Mouse (Mus musculus) C2C12 (cell line): ENCODE data around the gene Gnai1.

Experiments
- CEBPB ChIP-seq: IDR thresholded peaks from one replicate; pipeline ENCODE4 v1.6.1; 2011; ENCODE audit warnings: low read depth, mild to moderate bottlenecking, control low read depth, moderate library complexity
- CTCF ChIP-seq: IDR thresholded peaks from one replicate; pipeline ENCODE4 v1.5.1; 2011; ENCODE audit not compliant: control insufficient read depth, insufficient read depth, insufficient read length
- FOSL1 ChIP-seq: IDR thresholded peaks from one replicate; pipeline ENCODE4 v1.8.0; 2011; ENCODE audit warnings: mild to moderate bottlenecking, low read length; ENCODE audit not compliant: poor library complexity, insufficient read depth, severe bottlenecking
- MAX ChIP-seq: IDR thresholded peaks from one replicate; pipeline ENCODE4 v1.6.1; 2011; ENCODE audit warnings: mild to moderate bottlenecking, control low read depth
- MYOD1 ChIP-seq: IDR thresholded peaks from one replicate; pipeline ENCODE4 v1.6.1; 2011; ENCODE audit warnings: low read depth; ENCODE audit not compliant: control insufficient read depth, insufficient read length
- MYOG ChIP-seq: IDR thresholded peaks from one replicate; pipeline ENCODE4 v1.6.1; 2011; ENCODE audit not compliant: control insufficient read depth, insufficient read length; ENCODE audit errors: extremely low read depth
- USF1 ChIP-seq: IDR thresholded peaks from one replicate; pipeline ENCODE4 v1.6.1; 2011; ENCODE audit warnings: low read depth, mild to moderate bottlenecking, control low read depth, moderate library complexity

DNA sequence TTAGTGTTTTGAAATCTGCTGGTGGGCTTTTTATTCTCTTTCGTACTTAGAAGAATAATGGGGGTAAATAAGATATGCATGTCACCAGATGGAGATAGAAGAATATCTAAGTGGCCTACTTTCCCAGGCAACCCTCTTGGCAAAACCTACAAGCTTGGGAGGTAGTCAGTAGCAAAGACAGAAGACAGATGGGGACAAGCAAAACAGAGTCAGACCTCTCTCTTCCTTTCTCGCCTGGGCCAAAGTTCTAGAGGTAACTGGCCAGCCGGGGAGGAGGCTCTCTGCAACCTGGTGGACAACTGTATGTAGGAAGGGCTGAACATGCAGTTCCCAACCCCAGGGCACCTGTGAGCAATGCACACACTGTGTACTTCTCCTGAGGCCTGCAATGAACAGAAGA lies 12.9 kb downstream of the Gnai1 start:
- no peak for TF ChIP-seq MAX
- TF ChIP-seq CTCF, result no peak
- TF ChIP-seq USF1, result no peak
- TF ChIP-seq MYOD1, result no peak
- TF ChIP-seq MYOG, result no peak
- TF ChIP-seq FOSL1, result no peak
- TF ChIP-seq CEBPB, result no peak
